Mouse (Mus musculus) CD4-positive, CD25-positive, alpha-beta regulatory T cell, adult 4 months (primary cell): ENCODE results near the gene Bloc1s3. TPM values are rescaled to one million over a fixed set of nuclear protein-coding genes. Genes with fewer than 3 reads are reported as not detected.

Experiments used
- ATAC-seq: one replicate; pipeline ENCODE4 v1.8.0; 2017
- polyA plus RNA-seq, 2 experiments: library from polyadenylated mRNA; unstranded; fragments of 100-300 nt; shearing (Covaris generic); gene quantifications; one replicate each; pipeline ENCODE4 v1.2.1; 2017

The Bloc1s3 gene
- polyA plus RNA-seq = under 1 TPM; 0.37 to 0.86 TPM

DNA sequence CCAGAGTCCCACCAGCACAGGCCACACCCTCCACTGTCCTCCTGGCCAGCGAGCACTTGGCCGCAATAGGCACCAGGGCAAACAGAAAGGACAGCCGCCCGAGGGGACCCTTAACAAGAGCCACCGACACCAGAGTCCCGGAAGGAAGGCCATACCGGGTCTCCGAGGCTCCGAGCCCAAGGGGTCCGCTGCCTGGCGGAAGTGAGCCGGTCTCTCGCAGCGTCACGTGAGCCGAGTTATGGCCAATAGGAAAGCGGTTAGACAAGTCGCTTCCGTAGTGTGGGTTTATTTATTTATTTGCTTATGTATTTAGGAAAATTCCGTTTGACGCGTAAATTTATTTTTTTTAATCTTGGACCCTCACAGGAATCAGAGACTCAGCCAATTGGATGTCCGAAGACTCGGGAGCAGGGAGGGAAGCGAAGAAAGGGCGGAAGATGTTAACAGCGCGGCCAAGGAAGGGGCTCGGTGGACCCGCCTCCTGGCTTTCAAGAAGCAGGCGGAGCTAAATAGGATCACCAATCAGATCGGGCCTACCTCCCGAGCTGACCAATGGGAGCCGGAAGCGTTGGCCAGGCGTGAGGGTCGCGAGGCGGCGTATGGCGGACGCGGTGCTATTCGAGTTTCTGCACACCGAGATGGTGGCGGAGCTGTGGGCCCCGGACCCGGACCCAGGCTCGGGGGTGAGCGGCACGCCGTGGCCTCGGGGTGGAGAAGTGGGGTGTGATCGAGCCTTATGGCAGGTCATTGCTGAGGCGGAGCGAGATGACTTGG lies at the start of gene Bloc1s3, which contains the start of gene Trappc6a:
Bloc1s3 (minus strand) TSS at position 218 of the 774 bp plus-strand sequence.
Trappc6a (plus strand) TSS at position 246 of the 774 bp plus-strand sequence.
- ATAC-seq = peak; percentile 94

DNA sequence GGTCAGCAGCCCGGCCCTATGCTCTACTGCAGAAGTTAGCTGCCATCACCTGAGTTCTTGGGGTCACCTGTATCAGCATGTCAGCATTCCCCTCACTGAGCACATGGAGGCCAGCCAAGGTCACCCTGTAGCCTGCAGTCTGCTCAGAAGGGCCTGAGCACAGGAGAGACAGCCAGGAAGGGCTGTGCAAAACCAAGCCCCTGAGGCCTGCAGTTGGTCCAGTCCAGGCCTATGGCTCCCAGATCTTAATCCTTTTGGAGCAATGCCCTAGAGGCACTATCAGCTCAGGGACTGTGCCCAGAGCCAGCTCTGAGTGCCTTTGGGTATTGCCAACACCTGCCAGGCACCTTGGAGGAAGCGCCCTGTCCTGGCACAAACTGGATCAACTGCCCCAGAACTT lies 48.9 kb upstream of the Bloc1s3 start:
- ATAC-seq = no peak

DNA sequence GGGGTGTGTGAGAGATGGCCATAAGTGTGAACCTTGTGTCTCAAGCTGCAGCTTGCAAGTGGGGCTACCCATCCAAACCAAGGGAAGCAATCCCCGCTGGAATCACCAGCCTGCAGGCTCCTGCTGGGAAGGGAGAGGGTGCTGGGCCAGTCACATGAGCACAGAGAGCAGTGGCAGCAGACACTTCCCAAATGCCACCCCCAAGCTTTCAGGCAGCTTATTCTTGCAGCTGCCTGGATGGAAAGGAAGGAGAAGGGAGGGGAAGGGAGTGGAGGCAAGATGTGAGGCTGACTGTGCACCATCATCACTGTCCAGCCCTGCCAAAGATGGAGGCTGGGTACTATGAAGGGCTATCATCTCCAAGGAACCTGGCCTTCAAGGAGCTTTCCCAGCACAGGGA lies 46.0 kb upstream of the Bloc1s3 start:
- no peak for ATAC-seq

DNA sequence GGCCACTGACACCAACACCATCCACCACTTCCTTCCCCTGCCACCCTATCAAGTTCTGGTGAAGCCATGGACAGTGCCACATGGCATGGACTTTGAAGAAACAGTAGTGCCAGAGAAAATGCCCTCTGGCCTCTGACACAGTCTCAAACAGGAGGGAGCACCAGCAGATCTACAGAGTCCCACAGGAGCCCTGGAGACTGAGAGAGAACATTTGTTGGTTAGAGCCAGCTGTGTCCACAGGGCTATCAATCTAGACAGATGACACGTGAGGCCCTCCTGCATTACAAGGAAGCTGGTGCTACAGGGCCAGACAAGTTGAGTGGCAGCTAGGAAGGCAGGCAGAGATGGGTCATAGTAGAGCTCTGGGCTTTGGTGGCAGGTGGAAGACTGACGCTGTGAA lies 44.3 kb upstream of the Bloc1s3 start:
- ATAC-seq = no peak

DNA sequence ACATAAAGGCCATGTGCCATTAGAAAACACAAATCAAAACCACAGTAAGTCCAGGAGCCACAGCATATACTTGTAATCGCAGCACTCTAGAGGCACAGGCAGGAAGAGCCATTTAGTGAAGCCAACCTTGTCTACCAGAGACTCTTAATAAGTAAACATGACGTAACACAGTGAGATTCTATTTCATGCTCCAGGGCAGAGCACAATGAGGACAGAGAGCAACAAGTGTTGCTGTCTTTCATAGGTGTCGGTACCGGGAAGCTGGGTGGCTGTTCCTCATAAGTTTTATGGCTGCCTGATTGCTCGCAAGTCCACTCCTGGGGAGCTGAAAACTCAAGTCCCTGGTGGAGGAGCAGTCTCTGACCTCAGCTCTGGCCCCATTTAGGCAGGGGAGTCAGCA lies 43.5 kb upstream of the Bloc1s3 start:
- no peak for ATAC-seq

DNA sequence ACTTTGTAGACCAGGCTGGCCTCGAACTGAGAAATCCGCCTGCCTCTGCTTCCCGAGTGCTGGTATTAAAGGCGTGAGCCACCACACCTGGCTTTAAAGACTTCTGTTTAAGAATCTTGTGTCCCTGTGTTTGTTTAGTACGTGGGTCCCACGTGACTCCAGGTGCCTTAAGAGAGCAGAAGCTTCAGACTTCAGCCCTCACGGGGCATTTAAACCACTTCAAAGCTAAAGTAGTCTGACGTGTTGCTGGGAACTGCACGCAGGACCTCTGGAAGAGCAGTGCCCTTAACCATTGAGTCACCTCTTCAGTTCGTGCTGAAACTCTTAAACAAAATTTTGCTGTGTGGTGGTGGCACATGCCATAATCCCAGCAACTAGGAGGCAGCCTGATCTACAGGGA lies 41.2 kb upstream of the Bloc1s3 start:
- ATAC-seq = no peak

DNA sequence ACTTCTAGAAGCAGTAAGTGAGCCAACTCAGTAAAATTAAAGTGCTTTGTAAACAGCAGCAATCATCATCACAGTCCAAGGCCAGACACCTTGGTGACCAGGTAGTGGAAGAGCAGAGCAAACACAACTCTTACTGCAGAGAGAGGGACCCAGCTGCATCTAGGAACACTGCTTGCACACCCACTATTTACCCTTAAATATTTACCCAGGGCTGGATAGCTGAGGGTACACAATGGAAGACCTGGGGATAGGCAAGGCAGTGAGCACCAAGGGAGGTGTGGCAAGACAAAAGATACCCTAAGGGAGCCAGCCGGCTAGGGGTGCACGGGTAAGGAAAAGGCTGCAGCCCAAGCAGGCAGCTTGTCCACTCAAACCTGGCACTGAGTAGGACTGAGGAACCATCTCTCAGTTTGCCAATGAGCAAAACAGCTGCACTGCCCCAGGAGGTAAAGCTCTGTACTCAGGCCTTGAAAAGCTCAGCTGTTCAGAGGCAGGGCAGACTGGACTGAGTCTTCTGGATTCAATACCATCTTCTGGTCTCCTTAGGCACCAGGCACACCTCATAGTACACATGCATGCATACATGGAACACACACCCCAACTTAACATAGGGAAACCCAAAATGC lies 39.3 kb upstream of the Bloc1s3 start:
- no peak for ATAC-seq

DNA sequence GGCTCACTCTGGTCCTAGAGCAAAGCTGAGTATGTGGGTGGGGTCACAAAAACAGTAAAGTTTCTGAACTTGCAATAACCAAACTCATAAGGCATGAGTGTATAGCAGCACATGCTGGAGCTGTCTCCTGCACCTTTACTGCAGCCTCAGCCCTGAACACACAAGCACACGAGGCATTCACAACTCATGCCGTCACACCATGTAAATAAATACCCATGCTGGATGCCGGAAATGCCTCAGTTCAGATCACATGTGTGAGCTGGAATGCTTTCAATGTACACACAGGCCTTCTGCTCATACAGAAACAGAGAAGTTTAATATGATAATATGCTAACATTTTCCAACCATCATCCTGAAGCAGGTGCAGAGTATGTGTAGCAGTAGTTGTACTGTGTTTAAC lies 37.8 kb upstream of the Bloc1s3 start:
- no peak for ATAC-seq

DNA sequence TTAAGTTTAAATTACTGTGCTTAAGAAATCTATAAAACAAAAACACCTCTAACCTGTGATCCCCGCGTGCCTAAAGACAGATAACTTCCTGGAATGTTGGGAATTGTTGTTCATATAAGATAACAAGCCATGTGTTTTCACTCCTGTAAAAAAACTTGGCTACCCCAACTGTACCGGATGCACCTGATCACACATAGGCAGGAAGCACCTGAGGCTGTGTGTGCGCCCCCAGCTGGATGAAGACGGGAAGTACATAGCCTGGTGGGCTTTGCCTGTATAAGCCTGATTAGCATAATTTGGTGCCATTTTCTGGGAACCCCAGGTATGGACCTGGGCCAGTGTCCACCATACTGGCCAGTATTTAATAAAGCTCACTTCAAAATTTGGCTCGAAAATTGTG lies 35.4 kb upstream of the Bloc1s3 start:
- ATAC-seq = peak; percentile 75

DNA sequence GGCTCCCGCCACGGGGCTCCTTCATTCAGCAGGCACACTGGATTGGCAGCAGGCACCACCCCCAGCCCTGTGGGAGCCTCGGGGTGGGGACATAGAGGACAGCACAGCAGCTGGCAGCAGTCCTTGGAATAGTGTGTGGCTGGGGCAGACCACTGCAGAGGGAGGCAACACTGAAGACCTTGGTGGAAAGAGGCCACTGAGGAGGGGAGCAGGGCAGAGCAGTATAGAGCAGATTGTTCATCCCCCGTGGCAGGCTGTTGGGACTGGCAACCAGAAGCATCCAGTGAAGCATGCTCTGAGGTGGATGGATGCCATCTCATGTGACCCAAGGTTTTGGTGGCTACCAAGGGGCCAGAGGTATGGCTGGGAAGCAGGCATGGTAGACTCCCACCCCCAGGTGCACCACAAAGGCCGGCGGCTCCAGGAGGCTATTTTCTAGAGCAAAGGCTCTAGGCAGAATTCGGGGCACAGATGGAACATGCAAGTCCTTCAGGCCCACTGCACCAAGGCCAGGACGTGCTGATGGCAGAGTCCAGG lies 34.1 kb upstream of the Bloc1s3 start:
- no peak for ATAC-seq

DNA sequence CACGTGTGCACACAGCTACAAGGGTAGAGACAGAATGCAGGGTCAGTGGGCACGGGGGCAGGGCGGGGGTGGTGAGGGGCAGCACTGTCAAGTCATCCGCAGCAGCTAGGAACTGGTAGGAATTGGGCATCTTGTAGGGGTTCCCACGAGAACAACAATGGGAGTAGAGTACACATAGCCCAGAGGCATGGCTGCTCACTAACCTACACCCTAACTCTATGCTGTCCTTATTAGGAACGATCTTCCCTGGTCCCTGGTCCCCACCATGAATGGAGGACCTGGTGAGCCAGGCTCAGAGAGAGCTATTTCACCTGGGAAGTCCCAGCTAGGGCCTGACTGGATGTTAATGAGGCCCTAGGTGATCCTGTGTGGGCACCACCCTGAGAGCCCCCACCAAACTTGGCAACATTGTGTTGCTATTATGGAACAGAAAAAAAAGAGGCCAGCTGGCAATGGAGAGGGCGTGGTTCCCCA lies 33.6 kb upstream of the Bloc1s3 start:
- no peak for ATAC-seq

DNA sequence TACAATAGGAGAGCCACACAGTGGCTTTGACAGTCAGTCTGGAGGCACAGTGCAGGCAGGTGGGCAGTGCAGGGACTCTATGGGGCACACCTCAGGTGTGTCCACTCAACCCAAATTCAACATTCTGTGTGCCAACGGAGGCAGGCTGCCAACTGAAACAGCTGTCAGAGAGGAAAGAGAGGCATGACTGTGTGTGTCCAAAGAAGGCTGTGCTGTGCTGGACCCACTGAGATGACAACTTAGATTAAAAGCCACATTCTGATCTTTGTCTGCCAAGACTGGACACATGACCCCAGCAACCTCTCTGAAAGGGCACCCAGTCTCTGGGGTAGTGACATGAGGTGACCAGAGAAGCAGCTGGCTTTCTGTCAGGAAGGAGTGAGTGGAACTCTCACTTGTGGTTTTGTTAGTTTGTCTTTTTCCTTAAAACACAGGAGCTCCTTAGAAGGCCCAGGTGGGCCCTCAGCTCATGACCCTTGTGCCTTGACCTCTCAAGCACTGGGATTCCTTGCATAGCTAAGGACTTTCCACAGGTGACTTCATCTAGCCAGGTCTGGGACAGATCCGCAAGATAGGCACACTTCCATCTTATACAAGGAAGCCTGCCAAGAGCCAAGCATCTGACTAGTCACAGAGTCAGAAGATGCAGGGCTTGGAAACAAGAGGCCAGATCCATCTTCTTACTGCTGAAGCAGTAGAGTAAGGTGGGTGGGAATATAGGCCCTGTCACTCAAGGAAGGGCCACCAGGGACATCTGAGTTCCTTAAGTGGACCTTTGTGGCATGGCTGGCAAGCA lies 32.8 kb upstream of the Bloc1s3 start:
- ATAC-seq = no peak

DNA sequence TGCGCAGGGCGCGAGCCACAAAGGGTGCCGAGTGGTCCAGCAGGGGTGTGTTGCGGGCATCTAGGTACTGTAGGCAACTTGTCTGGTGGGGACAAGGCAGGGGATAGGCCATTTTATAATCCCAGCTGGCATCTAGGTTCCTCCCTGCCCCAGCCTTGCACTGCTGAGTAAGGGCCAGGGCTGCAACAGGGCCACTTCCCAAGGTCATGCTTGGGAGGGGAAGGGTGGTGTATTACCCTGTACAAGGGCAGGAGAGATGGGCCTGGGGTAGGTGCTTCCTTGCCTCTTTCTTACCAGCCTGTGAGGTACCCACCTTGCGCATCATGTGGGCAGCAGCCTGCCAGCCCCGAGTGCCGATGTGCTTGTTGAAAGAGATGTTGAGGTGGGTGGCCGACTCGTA lies 26.5 kb upstream of the Bloc1s3 start:
- ATAC-seq = no peak

DNA sequence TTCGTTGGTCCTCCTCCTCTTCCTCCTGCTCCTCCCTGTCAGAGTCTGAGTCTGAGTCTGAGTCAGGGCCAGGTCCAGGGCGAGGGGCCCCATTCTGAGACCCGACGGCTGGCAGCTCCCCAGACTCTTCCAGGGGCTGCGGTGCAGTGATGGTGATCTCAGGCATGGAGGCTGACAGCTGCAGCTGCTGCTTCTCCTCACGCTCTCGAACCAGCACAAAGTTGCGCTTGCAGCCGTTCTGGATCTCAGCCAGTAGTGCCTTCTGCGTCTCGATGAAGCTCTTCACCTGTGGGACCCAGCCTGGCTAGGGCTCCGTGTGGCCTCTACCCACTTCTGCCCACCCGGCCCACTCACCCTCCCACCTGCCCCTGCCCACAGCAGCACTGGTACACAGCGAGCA lies 24.1 kb upstream of the Bloc1s3 start:
- ATAC-seq = no peak

DNA sequence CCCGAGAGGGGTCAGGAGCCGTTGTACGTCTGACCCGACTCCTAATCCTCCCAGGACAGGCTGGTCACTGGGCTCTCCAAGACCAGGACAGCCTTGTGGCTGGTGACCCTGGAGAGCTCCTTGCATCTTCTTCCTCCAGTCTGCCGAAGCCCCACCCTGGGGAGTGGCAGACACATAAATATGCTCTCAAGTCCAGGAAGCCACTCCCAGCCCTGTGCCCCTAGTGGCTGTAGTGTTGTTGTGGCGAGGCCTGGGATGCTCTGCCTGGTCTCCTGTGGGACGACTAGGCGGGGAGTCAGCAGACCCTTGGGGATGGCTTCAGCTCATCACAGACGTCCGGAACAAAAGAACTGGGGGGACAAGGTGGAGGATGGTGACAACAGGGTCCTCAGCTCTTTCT lies 22.9 kb upstream of the Bloc1s3 start:
- ATAC-seq = no peak

DNA sequence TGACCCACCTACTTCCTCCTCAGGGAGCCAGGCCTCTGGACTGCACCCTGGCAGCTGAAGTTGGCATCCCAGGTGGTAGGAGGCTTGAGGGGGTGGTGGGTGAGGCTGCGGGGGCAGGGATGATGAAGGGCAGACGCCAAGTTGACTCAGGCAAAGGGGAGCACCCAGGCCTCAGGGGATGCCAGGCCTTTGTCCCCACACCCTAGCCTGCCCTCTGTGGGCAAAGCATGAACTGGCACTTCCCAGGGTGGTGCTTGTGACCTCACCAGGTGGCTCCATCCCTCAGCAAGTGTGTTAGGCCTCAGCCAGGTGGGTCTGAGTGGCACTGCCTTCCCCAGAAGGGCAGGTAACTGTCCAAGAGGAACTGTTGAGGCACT lies 16.9 kb upstream of the Bloc1s3 start:
- ATAC-seq = no peak

DNA sequence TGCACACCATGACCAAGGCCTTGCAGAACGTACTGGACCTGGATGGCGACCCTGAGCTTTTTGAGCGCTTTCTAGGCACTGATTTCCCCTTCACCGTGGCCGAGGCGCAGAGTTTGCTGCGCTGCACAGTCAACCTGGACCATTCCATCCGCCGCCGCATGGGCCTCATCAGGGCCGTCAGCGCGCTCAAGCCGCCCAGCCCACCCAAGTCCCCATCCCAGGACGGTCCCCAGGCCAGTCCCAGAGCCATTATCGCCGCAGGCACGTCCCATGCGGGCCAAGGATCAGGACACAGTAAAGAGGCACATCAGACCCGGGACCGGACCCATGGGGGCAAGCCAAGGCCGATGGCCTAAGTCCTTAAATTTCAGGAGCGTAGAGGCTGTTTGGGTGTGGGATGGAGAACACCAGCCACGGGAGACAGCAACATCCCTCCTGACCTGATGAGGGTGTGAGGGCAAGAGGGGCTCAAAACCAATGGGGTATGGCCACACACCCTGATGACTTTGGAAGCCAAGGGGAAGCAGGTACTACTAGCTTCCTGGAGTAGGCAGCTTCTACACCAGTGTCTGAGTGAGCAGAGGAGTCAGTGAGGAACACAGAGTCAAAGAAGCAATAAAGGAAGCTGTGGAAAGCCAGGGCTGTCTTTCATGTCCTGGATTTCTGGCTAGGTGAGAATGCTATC lies 16.4 kb upstream of the Bloc1s3 start:
- ATAC-seq = no peak

DNA sequence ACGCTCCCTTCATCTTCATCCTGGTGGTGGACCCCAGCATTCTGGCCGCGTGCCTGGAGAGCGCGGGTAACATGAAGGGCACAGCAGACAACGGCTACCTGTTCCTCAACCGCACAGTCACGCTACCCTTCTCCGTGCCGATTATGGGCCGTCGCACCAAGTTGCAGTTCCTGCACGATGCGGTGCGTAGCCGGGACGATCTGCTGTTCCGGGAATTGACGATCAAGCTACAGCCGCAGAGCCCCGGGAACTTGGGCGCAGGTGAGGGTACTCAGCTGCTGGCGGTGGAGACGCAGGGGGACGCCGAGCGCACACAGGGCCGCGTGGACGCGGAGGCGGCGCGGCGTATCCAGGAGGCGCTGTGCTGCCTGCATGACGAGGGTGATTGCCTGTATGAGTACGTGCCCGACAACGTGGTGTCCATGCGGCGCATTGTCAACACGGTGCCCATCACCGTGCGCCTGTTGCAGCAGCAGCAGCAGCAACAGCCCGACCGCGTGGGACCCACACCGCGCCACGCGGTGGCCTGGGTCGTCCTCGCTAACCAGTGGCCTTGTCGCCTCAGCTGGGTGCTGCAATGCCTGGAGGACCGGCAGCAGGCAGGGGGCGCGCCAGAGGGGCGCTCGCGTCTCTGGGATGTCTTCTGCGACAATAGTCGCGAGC lies 15.7 kb upstream of the Bloc1s3 start:
- no peak for ATAC-seq

DNA sequence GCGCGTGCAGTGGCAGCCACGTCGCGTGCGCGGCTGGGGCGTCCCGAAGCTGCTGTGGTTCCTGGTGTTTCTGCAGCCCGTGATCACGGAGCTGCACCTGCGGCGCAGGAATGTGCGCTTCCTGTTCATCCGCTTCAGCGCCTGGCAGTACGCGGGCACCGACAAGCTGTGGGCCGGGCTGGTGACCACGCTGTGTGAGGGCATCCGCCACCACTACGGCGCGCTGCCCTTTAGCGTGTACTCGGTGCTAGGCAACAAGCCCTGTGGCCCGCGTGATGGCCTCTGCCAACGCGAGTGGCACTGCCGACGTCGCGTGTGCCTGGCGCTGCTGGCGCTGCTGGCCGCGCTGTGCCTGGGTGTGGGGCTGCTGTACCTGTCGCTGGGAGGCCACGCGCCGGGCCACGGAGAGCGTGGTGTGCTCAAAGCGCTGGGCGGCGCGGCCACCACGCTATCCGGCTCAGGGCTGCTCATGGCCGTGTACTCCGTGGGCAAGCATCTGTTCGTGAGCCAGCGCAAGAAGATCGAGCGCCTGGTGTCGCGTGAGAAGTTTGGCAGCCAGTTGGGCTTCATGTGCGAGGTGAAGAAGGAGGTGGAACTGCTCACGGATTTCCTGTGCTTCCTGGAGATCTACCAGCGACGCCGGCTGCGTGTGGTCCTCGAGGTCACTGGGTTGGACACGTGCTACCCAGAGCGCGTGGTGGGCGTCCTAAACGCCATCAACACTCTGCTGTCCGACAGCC lies 15.0 kb upstream of the Bloc1s3 start:
- no peak for ATAC-seq

DNA sequence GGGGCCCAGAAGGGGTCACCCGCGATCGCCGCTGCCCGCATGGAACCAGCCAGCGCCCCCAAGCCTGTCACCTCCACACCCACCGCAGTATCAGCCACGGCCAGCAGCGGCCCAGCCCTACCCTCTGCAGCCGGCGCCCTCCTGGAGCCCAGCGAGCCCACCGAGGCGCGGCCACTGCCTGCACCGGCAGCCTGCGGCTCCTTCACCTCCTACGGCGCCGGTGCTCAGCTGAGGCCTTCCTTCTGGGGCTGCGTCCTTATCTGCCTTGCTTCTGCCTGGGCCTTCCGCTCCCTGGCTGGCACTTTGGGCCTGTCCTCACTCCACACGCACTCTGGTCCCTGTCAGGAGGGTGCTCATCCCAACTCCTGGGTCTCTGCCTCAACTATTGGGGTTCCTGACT lies 11.9 kb upstream of the Bloc1s3 start:
- no peak for ATAC-seq

DNA sequence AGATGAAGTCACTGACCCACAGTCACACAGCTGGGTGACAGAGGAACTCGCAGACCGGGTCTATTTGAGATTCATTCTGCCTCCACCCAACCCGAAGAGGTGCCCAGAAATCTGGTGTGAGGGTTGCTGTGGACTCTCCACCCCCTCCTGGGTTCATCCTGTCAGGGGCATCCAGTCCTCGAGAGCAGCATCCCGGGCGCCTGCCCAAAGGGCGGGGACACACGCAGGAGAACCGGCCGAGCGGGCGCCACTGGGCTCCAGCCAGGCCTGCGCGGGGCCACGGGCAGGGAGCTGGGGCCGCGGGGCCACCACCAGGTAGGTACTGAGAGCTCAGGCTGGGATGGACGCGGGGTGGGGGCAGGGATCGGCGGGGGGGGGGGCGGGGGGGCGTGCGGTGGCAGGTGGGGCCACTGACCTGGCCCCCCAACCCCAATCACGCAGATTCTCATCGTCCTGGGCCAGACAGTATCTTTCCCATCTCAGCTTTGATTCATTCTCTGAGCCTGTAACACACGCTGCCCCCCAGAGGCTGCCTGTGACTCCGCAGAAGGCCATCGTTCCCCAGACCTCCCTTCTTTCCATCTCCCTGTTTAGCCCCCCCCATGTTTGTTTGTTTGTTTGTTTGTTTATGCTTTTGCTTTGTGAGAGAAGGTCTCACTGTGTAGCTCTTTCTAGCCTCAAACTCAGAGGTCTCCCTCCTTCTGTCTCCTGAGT lies 9.6 kb upstream of the Bloc1s3 start, which contains the start of gene Nkpd1:
Nkpd1 (plus strand) TSS at position 187 of the 714 bp plus-strand sequence.
- ATAC-seq = no peak
